Mouse (Mus musculus) heart, embryonic 12.5 days (tissue): ENCODE results near the gene Cacna1c. TPM values are rescaled to one million over a fixed set of nuclear protein-coding genes. Genes with fewer than 3 reads are reported as not detected.

ENCODE experiments used
- ATAC-seq: fragments of 200-750 bp; cut with Nextera tagmentation; 2 replicates; pipeline ENCODE4 v1.8.0; 2017; ENCODE audit warnings: moderate TSS enrichment, moderate library complexity; ENCODE audit not compliant: insufficient number of reproducible peaks, low FRiP score
- H3K27ac ChIP-seq: fragments of 300-500 bp; sonication (generic); 2 replicates; pipeline ENCODE4 v1.5.1; 2016; ENCODE audit warnings: mild to moderate bottlenecking, moderate library complexity; ENCODE audit not compliant: poor library complexity, severe bottlenecking
- H3K27me3 ChIP-seq: fragments of 300-500 bp; sonication (generic); replicated peaks from 2 replicates; pipeline ENCODE4 v1.6.1; 2016; ENCODE audit warnings: mild to moderate bottlenecking, moderate library complexity
- H3K36me3 ChIP-seq: fragments of 300-500 bp; sonication (generic); 2 replicates; pipeline ENCODE4 v1.6.1; 2016; ENCODE audit warnings: mild to moderate bottlenecking, moderate library complexity
- H3K4me1 ChIP-seq: fragments of 300-500 bp; sonication (generic); replicated peaks from 2 replicates; pipeline ENCODE4 v1.6.1; 2016; ENCODE audit warnings: mild to moderate bottlenecking
- H3K4me2 ChIP-seq: fragments of 300-500 bp; sonication (generic); 2 replicates; pipeline ENCODE4 v1.6.1; 2016; ENCODE audit warnings: mild to moderate bottlenecking, moderate library complexity
- H3K4me3 ChIP-seq: fragments of 300-500 bp; sonication (generic); 2 replicates; pipeline ENCODE4 v1.5.1; 2016; ENCODE audit warnings: mild to moderate bottlenecking
- H3K9ac ChIP-seq: fragments of 300-500 bp; sonication (generic); 2 replicates; pipeline ENCODE4 v1.6.1; 2016; ENCODE audit warnings: mild to moderate bottlenecking, moderate library complexity
- H3K9me3 ChIP-seq: fragments of 300-500 bp; sonication (generic); replicated peaks from 2 replicates; pipeline ENCODE4 v1.6.1; 2016; ENCODE audit warnings: mild to moderate bottlenecking, moderate library complexity
- WGBS: fragments of 180-500 bp; shearing (Covaris S2); methylation state at CpG from one replicate; pipeline ENCODE4 v1.1.7; 2016; 5-methylcytosine and 5-hydroxymethylcytosine counted together
- polyA plus RNA-seq: library from polyadenylated mRNA; unstranded; fragments of >200 nt; fragmentation: Nextera tagmentation; extraction: Ambion mirVana; gene quantifications from 2 replicates; pipeline ENCODE4 v1.2.1, GENCODE M21; 2016

The Cacna1c gene
- 58.1 and 63.4 TPM in 2 replicates for polyA plus RNA-seq

DNA sequence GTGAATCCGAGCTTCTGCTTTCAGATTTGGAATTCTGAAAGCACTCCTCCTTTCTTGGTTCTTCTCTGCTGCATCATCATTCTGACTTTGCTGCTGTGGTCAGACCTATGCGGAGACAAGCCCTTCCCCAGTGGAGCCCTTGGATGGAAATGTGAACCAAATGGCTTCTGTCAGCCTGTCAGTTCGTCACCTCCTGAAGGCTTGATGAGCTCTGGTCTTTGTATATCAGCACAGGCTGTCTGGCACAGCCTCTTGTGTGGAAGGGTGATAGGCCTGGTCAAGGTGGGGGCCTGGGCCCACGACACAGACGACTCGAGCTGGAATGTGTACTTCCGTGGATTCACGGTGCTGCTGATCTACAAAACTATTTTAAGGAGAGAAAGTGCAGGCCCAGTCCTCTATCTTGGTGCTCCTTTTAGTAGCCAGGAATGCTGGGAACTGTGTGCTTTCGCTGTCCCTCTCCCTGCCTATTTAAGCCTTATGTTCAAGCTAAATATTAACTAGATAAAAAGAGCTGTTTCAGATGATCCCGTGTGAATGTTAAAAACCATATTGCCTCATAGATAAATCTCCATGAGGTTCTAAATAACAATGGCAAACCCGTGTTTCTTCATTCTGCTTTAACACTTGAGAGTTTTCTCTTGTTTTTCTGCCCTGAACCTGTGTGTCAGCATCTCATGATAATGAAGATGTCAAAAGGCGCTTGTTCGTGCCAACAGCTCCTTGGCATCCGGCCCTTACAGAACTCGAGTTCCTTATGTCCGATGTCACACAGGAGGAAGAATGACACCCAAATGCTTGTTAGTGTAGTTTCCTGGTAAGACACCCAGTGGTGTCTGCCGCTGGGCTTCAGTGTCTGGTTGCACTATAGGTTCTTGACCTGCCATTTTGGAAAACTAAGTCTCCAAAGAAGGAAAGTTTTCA is at the start of gene Cacna1c:
Gene Cacna1c (minus strand): TSS at position 37 of the 924 bp plus-strand sequence.
- WGBS, result 15% methylated on average over 17 of the region's 17 CpGs
- peaks cover 63% of the 10 kb centered on the region for H3K4me1 ChIP-seq
- peak within 1 kb of the TSS; percentile 100 for H3K27ac ChIP-seq
- ATAC-seq, result peak; percentile 87
- no peaks in the 10 kb centered on the region for H3K27me3 ChIP-seq
- H3K36me3 ChIP-seq, result peaks cover 9% of the 10 kb centered on the region; the same call in 1 of the 2 replicates
- peak within 1 kb of the TSS; percentile 81 for H3K9ac ChIP-seq
- H3K4me2 ChIP-seq, result peak within 1 kb of the TSS; percentile 65
- H3K4me3 ChIP-seq, result peak within 1 kb of the TSS; percentile 64
- no peaks in the 10 kb centered on the region for H3K9me3 ChIP-seq

DNA sequence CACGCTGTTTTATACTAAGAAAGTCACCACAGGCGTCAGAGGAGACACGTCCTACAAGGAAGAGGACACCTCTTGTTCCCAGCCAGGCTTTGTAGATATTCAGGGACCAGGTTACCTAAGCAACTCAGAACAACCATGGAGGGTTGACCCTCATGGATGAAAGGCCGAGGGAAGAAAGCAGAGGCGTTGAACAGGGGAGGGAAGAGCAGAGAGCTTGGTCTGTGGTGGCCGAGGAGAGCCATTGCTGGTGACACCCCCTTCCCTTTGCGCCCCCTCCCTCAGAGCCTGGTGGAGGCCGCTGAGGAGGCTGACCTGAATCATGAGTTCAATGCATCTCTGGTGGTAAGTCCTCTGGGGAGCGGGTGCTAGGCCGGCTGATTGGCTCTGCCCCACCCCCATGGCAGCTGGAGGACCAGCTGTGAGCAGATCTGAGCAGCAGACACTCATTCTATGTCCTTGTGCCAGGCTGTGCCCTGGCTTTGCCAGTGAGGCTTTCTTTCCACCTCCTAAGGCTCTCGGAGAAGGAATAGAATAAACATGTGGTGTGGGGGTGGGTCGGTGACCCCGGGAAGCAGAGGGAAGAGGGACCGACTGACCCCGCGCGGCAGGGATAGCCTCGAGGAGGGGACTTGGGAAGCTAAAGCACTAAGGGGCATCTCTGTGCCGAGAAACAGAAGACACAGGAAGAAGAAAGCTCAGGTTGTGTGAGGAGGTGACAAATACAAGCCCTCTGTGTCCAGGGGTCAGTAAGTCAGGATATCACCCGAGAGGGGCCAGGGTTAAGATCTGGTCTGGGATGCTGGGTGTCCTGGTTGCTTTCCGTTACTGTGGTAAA is 44.9 kb upstream of the Cacna1c start:
- Histone ChIP-seq H3K4me2 (no peak overlapping the region), H3K36me3 (no peaks in the 10 kb centered on the region)
- 54% methylated on average over 21 of the region's 21 CpGs for WGBS

DNA sequence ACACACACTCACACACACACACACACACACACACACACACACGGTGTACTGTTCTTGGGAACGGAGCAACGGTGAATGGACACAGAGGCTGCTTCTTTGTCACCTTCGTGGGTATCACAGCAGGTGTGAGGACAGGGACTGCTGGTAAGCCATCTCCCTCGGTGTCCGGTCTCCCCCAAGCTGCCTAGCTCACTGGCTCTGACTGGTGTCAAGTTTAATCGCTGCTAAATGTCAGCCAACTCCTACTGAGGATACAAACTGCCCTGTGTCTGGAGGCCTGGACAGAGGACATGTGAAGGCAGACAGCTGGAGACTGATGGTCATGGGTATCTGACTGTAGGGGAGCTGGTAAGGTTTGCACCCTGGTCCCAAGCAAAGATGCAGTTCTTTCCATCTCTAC is 44.0 kb upstream of the Cacna1c start:
- WGBS, result 66% methylated on average over 7 of the region's 7 CpGs
- no peak overlapping the region for H3K27ac ChIP-seq

More for the DNA sequence above, 44.9 kb upstream of the Cacna1c start:
- Histone ChIP-seq H3K27me3 (peaks cover 31% of the 10 kb centered on the region; the same call in 1 of the 2 replicates), H3K4me1 (no peaks in the 10 kb centered on the region), H3K27ac (no peak overlapping the region), H3K9me3 (peaks cover 3% of the 10 kb centered on the region), H3K4me3 (no peak overlapping the region), H3K9ac (no peak overlapping the region)
- ATAC-seq, result no peak

DNA sequence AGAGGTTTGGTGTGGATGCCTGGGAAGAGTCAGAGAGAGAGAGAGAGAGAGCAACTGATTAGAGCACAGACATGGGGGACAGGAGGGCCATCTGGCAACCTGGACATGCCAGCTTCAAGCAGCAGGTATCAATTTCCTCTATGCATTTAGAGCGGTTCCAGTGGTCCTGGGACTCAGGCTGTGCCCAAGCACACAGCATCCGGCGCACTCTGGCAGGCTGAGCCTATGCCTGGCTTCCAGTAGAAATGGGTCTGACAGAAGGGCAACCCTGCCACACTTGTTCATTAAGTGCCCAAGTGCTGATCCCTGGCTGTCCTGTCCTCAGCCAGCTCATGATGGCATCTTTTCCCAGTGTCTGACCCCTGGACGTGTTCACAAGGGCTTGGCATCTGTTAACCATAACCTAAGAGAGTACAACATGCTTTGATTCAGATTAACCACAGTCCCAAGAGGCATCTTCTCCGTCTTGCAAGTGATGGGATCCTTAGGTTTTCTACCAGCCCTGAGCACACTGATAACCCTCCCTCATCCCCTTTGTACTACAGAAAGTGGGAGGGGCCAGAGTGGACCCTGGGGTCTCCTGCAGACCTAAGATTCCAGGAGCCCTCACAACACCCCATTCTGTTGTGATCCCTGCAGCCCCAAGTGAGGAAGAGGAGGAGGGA is 43.3 kb upstream of the Cacna1c start:
- H3K4me1 ChIP-seq, result no peaks in the 10 kb centered on the region
- peaks cover 31% of the 10 kb centered on the region; the same call in 1 of the 2 replicates for H3K27me3 ChIP-seq
- H3K4me3 ChIP-seq, result no peak overlapping the region
- H3K9me3 ChIP-seq, result no peaks in the 10 kb centered on the region; the same call in 1 of the 2 replicates
- no peak overlapping the region for H3K4me2 ChIP-seq
- ATAC-seq, result no peak
- H3K36me3 ChIP-seq, result no peaks in the 10 kb centered on the region
- 82% methylated on average over 5 of the region's 5 CpGs for WGBS
- no peak overlapping the region for H3K27ac ChIP-seq
- no peak overlapping the region for H3K9ac ChIP-seq

More for the DNA sequence above, 44.0 kb upstream of the Cacna1c start:
- peaks cover 31% of the 10 kb centered on the region; the same call in 1 of the 2 replicates for H3K27me3 ChIP-seq
- no peaks in the 10 kb centered on the region; the same call in 1 of the 2 replicates for H3K9me3 ChIP-seq
- H3K4me1 ChIP-seq, result no peaks in the 10 kb centered on the region
- ATAC-seq, result no peak
- H3K9ac ChIP-seq, result no peak overlapping the region
- H3K4me2 ChIP-seq, result no peak overlapping the region
- H3K4me3 ChIP-seq, result no peak overlapping the region
- H3K36me3 ChIP-seq, result no peaks in the 10 kb centered on the region

DNA sequence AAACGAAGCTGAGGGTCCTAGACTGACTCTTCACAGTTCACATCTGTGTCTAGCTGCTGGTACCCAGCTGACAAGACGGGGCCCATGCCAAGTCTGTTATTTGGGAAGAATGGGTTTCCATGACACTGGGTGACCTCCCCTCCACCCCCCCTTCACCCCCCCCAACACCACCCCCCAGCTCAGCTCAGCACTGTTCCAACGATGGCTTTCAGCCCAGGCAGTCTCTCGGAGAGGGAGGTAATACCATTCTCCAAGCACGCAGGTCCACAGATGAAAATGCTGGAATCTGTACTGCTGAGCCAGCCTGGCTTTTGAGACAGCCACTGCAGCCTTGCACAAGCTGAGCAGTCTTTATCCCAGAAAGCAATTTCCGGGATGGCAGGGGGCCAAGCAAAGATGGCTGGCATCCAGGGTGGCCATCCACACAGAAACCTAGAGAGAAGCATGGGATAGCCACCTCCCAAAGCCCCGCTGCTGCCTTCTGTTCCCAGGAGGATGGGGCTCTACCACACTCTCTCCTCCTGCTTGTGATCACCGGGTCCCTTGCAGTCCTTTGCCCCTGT is 41.3 kb upstream of the Cacna1c start:
- Histone ChIP-seq H3K4me2 (no peak overlapping the region), H3K4me1 (no peaks in the 10 kb centered on the region), H3K36me3 (no peaks in the 10 kb centered on the region), H3K9ac (no peak overlapping the region), H3K4me3 (no peak overlapping the region), H3K27me3 (peaks cover 31% of the 10 kb centered on the region; the same call in 1 of the 2 replicates), H3K9me3 (no peaks in the 10 kb centered on the region), H3K27ac (no peak overlapping the region)
- 63% methylated on average over 8 of the region's 8 CpGs for WGBS
- ATAC-seq, result no peak

DNA sequence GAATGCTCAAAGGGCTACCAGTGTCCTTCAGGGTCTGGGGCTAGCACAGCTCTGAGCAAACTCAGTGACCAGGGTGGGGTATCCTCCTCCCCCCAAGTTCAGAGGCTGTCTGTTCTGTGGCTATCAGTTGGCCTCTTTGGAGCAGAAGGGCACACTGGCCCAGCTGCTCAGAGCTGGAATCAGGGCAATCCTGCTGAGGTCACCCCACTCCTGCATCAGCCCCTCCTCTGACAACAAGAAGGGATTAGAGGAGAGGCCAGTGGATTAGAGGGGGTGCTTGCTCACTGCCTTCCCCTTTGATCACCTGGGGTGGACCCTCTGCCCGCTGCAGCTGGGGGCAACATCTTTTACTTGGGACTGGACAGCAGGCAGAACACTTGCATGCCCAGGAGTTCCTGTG is 40.0 kb upstream of the Cacna1c start, which contains the start of gene Cacna2d4:
Gene Cacna2d4 (plus strand): TSS at position 286 of the 400 bp plus-strand sequence.
- Histone ChIP-seq H3K4me3 (no peak within 1 kb of the TSS), H3K4me2 (no peak within 1 kb of the TSS), H3K27ac (no peak within 1 kb of the TSS), H3K4me1 (no peaks in the 10 kb centered on the region), H3K36me3 (no peaks in the 10 kb centered on the region), H3K27me3 (peaks cover 28% of the 10 kb centered on the region; the same call in 1 of the 2 replicates), H3K9me3 (no peaks in the 10 kb centered on the region), H3K9ac (no peak within 1 kb of the TSS)
- no peak for ATAC-seq
- WGBS, result 31% methylated on average over 1 of the region's 1 CpGs

DNA sequence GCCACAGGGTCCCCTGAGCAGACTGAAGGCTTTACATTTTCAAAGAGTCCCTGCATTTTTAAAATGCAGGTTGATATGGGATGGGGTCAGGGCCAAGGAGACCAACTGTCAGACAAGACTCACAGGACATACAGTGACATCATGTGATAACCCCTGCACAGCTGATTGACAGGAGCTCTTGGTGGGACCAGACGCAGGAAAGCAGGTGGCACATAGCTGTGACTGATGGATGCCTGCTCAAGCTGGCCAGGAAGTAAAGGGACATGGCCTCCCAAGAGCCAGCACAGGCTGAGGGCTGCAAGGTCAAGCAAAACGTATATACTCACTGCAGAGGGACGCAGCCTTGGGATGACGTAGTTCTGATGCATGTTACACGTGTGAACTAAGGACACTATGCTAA is 39.2 kb upstream of the Cacna1c start:
- WGBS, result 66% methylated on average over 5 of the region's 5 CpGs
- H3K4me2 ChIP-seq, result no peak overlapping the region
- no peaks in the 10 kb centered on the region for H3K36me3 ChIP-seq
- no peaks in the 10 kb centered on the region for H3K4me1 ChIP-seq
- no peak for ATAC-seq
- no peak overlapping the region for H3K27ac ChIP-seq
- H3K9me3 ChIP-seq, result no peaks in the 10 kb centered on the region
- H3K27me3 ChIP-seq, result peaks cover 23% of the 10 kb centered on the region; the same call in 1 of the 2 replicates
- no peak overlapping the region for H3K9ac ChIP-seq
- H3K4me3 ChIP-seq, result no peak overlapping the region

DNA sequence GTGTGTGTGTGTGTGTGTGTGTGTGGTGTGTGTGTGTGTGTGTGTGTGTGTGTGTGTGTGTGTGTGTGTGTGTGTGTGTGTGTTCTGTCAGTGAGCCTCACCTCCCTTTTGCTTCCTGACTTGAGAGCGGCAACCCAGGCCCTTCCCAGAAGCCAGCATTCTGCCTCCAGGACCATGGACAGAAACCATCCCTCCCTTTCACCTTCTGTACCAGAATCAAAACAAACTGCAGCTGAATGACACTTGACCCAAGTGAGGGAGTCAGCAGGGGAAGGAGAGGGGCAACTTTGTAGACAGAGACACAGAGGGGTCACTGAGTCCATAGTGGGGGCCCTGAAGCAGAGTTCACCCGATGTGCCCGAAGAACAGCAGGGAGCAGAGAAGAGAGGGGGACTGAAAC is 36.8 kb upstream of the Cacna1c start:
- WGBS, result 30% methylated on average over 3 of the region's 3 CpGs
- H3K9me3 ChIP-seq, result no peaks in the 10 kb centered on the region
- no peaks in the 10 kb centered on the region for H3K4me1 ChIP-seq
- no peaks in the 10 kb centered on the region for H3K36me3 ChIP-seq
- H3K4me2 ChIP-seq, result no peak overlapping the region
- H3K4me3 ChIP-seq, result no peak overlapping the region
- no peak overlapping the region for H3K27ac ChIP-seq
- ATAC-seq, result no peak
- peaks cover 11% of the 10 kb centered on the region; the same call in 1 of the 2 replicates for H3K27me3 ChIP-seq
- H3K9ac ChIP-seq, result no peak overlapping the region

DNA sequence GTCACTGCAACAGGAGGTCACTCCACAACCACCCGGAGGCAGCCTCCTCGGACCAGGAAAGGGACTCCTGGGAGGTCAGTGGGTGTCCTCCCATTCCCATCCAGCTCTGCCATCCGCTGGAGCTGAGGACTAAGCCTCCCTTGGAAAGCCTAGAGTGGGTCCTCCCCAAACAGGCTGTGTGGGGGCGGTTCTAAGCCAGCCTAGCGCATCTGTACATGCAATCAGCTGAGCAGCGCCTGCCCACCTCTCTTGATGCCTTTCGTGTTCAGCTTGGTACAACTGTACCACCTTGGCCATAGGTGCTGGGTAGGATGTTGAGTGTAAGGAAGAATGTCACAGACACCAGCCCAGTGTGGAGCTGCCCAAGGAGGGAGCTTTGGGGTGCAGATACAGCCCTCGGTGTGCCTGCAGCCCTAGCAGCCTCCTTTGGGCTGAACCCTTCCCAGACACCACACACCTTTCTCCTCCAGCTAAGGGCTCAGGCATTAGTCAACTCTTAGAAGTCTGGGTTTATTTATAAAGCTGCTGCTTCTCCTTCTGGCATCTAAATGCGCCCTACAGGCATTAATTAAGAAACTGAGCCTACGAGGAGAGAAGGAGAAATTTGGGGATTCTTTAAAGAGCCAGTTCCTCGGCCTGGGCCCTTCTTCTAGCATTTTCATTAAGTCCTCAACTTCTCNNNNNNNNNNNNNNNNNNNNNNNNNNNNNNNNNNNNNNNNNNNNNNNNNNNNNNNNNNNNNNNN is 32.8 kb upstream of the Cacna1c start:
- H3K9ac ChIP-seq, result no peak overlapping the region
- H3K4me2 ChIP-seq, result no peak overlapping the region
- H3K9me3 ChIP-seq, result no peaks in the 10 kb centered on the region
- no peaks in the 10 kb centered on the region; the same call in 1 of the 2 replicates for H3K4me1 ChIP-seq
- no peaks in the 10 kb centered on the region for H3K36me3 ChIP-seq
- no peak for ATAC-seq
- H3K4me3 ChIP-seq, result no peak overlapping the region
- H3K27ac ChIP-seq, result no peak overlapping the region
- 73% methylated on average over 11 of the region's 11 CpGs for WGBS
- peaks cover 12% of the 10 kb centered on the region; the same call in 1 of the 2 replicates for H3K27me3 ChIP-seq

DNA sequence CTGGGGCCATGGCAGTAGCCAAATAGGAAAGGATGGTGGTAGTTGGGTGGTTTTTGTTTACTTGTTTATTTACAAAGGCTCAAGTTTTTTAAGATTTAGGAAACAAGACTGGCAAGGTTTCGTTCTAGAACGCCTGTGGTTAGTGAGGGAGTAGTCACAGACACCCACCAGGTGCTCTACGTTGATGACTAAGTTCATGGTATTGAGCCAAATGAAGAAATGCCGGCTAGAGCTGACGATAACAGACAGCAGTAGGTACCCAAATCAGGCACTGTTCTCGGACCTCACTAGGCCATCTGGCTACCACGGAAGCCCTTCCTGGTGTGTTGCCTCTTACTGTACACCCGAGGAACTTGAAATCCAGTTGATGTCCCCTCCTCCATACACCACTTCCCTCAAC is 30.8 kb upstream of the Cacna1c start:
- no peak for ATAC-seq
- 86% methylated on average over 8 of the region's 8 CpGs for WGBS
- Histone ChIP-seq H3K27me3 (peaks cover 12% of the 10 kb centered on the region; the same call in 1 of the 2 replicates), H3K4me1 (no peaks in the 10 kb centered on the region; the same call in 1 of the 2 replicates), H3K4me2 (no peak overlapping the region), H3K9ac (no peak overlapping the region), H3K4me3 (no peak overlapping the region), H3K9me3 (no peaks in the 10 kb centered on the region), H3K27ac (no peak overlapping the region), H3K36me3 (no peaks in the 10 kb centered on the region)
